Mouse (Mus musculus): ENCODE results near the gene Car12.

DNA sequence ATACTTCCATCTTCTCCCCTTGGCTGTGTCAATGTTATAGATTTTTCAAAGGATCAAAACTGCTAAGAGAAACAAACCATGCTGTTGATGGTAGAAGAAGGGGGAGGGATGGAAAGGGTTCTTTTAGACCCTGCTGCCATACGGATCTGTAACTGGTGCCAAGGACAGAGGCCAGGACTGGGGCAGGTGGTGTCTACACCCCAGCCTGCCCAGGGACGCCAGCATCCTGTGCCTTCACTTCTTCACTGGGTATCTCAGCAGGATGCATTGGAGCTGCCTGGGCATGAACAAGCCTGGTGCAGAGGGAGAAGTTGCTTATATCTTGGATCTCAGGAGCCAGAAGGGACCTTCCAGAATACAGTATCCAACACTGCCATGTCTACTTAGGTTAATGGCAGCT lies 31.0 kb downstream of the Car12 start:
- TF ChIP-seq CTCF (IDR thresholded peaks at IDR 0.05; ENCODE audit: low read depth, low read length) (no peak), POLR2A (IDR thresholded peaks at IDR 0.05; ENCODE audit: borderline replicate concordance, low read depth, low read length) (no peak)

All from bone marrow macrophage, adult 2 months (primary cell).